Mouse (Mus musculus) bone marrow, adult 2 months (tissue): Measurements from ENCODE around the gene 2410015M20Rik. TPM values are rescaled to one million over a fixed set of nuclear protein-coding genes. Genes with fewer than 3 reads are reported as not detected.
"Not testable (repeated sequence)": the region's sequence is repeated elsewhere in the genome, so short reads cannot be mapped to it uniquely, and the experiment has no call there.

ENCODE experiments used
- H3K27ac ChIP-seq: fragments of 200-500 bp; 2 replicates; pipeline ENCODE4 v1.5.1; 2012; ENCODE audit warnings: low read depth, mild to moderate bottlenecking, control low read depth, inconsistent platforms, low read length; ENCODE audit not compliant: control insufficient read depth, poor library complexity, insufficient read depth
- H3K4me1 ChIP-seq: fragments of 200-500 bp; 2 replicates; pipeline ENCODE4 v1.6.1; 2011; ENCODE audit warnings: low read length; ENCODE audit not compliant: control insufficient read depth, insufficient read depth
- H3K4me3 ChIP-seq: fragments of 200-500 bp; replicated peaks from 2 replicates; pipeline ENCODE3; 2011; ENCODE audit warnings: mild to moderate bottlenecking, low read depth, low read length, control low read depth; ENCODE audit not compliant: control insufficient read depth
- CTCF ChIP-seq: fragments of 200-500 bp; IDR thresholded peaks from 2 replicates; pipeline ENCODE4 v1.5.1; 2011; ENCODE audit warnings: low read length, control low read depth; ENCODE audit not compliant: control insufficient read depth, insufficient read depth
- POLR2A ChIP-seq: fragments of 200-500 bp; IDR thresholded peaks from 2 replicates; pipeline ENCODE4 v1.6.1; 2011; ENCODE audit warnings: low read depth, mild to moderate bottlenecking, control low read depth, low read length, borderline replicate concordance; ENCODE audit not compliant: control insufficient read depth
- WGBS: fragments of 180-500 bp; shearing (Covaris S2); methylation state at CpG from one replicate; pipeline ENCODE4 v1.1.7; 2018; 5-methylcytosine and 5-hydroxymethylcytosine counted together
- polyA plus RNA-seq: library from polyadenylated mRNA; stranded (reverse); fragments of >200 nt; gene quantifications from 2 replicates; pipeline ENCODE4 v1.2.4, GENCODE M21; 2011; ENCODE audit warnings: low replicate concordance; ENCODE audit not compliant: missing spikeins, insufficient read depth, insufficient read length

2410015M20Rik gene
- polyA plus RNA-seq, 1 experiment: 94.1 TPM

DNA sequence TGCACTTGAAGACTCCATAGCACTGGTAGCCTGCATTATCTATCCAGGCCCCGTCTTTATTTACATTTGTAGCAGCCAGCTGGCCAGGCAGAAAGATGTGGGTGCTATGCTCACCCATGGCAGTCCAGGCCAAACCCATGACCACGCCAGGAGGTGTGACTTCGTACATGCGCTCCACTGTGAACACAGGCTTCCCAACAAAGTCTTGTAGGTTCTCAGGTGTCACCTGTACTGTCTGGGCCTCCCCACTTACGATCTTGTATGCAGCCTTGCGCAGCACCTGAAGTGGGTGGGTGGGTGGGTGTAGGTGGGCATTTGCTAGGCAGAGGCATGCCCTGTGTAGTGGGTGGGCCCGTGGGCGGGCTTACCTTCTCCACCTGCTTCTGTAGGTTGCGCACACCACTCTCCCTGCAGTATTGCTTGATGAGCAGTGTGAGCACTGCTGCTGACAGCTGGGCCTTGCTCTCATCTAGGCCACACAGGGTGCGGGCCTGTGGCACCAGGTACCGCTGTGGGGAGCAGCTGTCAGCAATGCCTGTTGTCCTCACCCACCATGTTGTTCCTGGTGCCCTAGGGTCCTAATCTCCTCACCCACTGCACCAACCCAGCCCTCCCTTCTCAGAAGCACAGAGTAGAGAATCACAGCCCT is 5.7 kb upstream of the 2410015M20Rik start:
- peaks cover 5% of the 10 kb centered on the region; the same call in 1 of the 2 replicates for H3K4me1 ChIP-seq
- no peak overlapping the region for H3K27ac ChIP-seq
- no peak for TF ChIP-seq POLR2A
- TF ChIP-seq CTCF: no peak
- WGBS: 74% methylated on average over 11 of the region's 11 CpGs
- no peak overlapping the region for H3K4me3 ChIP-seq

GRCm38 (mm10) chr17:56614391-56615135 is 5.0 kb upstream of the 2410015M20Rik start:
- 24% methylated on average over 14 of the region's 14 CpGs for WGBS
- peaks cover 5% of the 10 kb centered on the region; the same call in 1 of the 2 replicates for H3K4me1 ChIP-seq
- H3K27ac ChIP-seq: no peak overlapping the region
- peak overlapping the region; percentile 77 for H3K4me3 ChIP-seq
- TF ChIP-seq CTCF (no peak), POLR2A (no peak)

GRCm38 (mm10) chr17:56613893-56614292 is 4.3 kb upstream of the 2410015M20Rik start:
- Histone ChIP-seq H3K4me3 (peak overlapping the region; percentile 77), H3K27ac (peak overlapping the region; percentile 79; the same call in 1 of the 2 replicates)
- H3K4me1 ChIP-seq: not testable (repeated sequence)
- under 1% methylated on average over 26 of the region's 26 CpGs for WGBS

GRCm38 (mm10) chr17:56613236-56613844 is 3.8 kb upstream of the 2410015M20Rik start, which contains the start of gene Rpl36:
Rpl36 (plus strand) TSS chr17:56613416.
- Histone ChIP-seq H3K27ac (peak within 1 kb of the TSS; percentile 79), H3K4me3 (peak within 1 kb of the TSS; percentile 77), H3K4me1 (peaks cover 6% of the 10 kb centered on the region; the same call in 1 of the 2 replicates)
- under 1% methylated on average over 52 of the region's 52 CpGs for WGBS
- peak; percentile 82; the same call in 1 of the 2 replicates for TF ChIP-seq POLR2A
- TF ChIP-seq CTCF: peak; percentile 98

DNA sequence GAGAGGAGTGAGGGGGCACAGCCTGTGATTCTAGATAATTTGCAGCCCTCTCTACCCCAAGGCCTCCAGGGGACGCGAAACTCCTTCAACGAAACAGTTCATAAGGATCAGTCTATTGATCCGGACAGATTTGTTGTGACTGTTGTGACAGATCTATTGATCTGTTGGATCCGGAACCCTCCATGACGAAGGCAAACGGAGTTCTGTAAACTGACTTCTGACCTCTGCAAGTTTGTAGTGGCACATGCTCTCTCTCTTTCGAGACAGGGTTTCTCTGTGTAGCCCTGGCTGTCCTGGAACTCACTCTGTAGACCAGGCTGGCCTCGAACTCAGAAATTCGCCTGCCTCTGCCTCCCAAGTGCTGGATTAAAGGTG is 3.0 kb upstream of the 2410015M20Rik start:
- H3K4me3 ChIP-seq, H3K27ac ChIP-seq: not testable (repeated sequence)

GRCm38 (mm10) chr17:56611861-56612564 is 2.4 kb upstream of the 2410015M20Rik start:
- no peak overlapping the region for H3K27ac ChIP-seq
- 31% methylated on average over 14 of the region's 14 CpGs for WGBS
- TF ChIP-seq CTCF (no peak), POLR2A (no peak)
- H3K4me1 ChIP-seq: peaks cover 6% of the 10 kb centered on the region; the same call in 1 of the 2 replicates
- H3K4me3 ChIP-seq: peak overlapping the region; percentile 19

More for the DNA sequence above, 3.0 kb upstream of the 2410015M20Rik start:
- 84% methylated on average over 10 of the region's 10 CpGs for WGBS
- H3K4me1 ChIP-seq: not testable (repeated sequence)

DNA sequence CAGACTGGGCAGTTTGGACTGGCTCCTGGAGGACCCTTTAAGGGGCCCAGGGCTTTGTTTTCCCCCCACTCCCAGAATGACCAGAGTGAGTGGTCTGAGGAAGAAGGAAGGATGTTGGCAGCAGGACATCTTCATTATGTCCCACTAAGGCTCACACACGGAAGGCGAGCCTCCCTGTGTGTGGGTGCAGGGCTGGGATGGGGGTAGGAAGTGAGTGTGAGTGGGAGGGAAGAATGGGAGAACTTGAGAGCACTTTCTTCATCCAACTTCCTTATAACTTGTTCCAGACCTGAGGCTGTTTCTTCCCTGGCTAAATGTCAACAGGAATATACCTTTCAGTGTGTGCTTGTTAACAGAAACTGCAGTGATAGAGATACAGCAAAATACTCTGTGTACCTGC is 1.8 kb upstream of the 2410015M20Rik start:
- Histone ChIP-seq H3K4me1 (peaks cover 6% of the 10 kb centered on the region; the same call in 1 of the 2 replicates), H3K4me3 (no peak overlapping the region), H3K27ac (no peak overlapping the region)
- TF ChIP-seq POLR2A (no peak), CTCF (no peak)
- WGBS: 73% methylated on average over 2 of the region's 2 CpGs

- Histone ChIP-seq H3K27ac (no peak overlapping the region), H3K4me3 (peak overlapping the region; percentile 25), H3K4me1 (peaks cover 3% of the 10 kb centered on the region; the same call in 1 of the 2 replicates)
- WGBS: 32% methylated on average over 5 of the region's 5 CpGs
- TF ChIP-seq CTCF (no peak), POLR2A (no peak)
Measured at GRCm38 (mm10) chr17:56608699-56609098, 872 bp downstream of the 2410015M20Rik start.
